Mouse (Mus musculus): ENCODE measurements at regions not wholly inside any gene's neighbourhood (a gene's known extent, or its start where the extent isn't known, plus 50 kb on each side); places are given as distances from the start of the nearest gene placed in this dataset.

GRCm38 (mm10) chr7:125034196-125034595 is 410.3 kb upstream of the Kdm8 start:
- TF ChIP-seq CTCF (IDR thresholded peaks at IDR 0.05; ENCODE audit: low read depth): no peak
- no peak for TF ChIP-seq EP300 (IDR thresholded peaks at IDR 0.05; ENCODE audit: low read depth)

Measured in liver, postnatal 0 days (tissue).